Mouse (Mus musculus) kidney, adult 2 months (tissue): ENCODE measurements around the gene Ttc12.

Source experiments
- CTCF ChIP-seq: fragments of 200-500 bp; conservative IDR thresholded peaks from 2 replicates; pipeline ENCODE4 v1.5.1; 2011; ENCODE audit warnings: low read depth, mild to moderate bottlenecking, control low read depth, low read length, moderate library complexity, mixed read lengths; ENCODE audit not compliant: insufficient read depth, insufficient read length
- POLR2A ChIP-seq: fragments of 200-500 bp; IDR thresholded peaks from one replicate; pipeline ENCODE4 v1.6.1; 2011; ENCODE audit warnings: low read depth, low read length, control low read depth

DNA sequence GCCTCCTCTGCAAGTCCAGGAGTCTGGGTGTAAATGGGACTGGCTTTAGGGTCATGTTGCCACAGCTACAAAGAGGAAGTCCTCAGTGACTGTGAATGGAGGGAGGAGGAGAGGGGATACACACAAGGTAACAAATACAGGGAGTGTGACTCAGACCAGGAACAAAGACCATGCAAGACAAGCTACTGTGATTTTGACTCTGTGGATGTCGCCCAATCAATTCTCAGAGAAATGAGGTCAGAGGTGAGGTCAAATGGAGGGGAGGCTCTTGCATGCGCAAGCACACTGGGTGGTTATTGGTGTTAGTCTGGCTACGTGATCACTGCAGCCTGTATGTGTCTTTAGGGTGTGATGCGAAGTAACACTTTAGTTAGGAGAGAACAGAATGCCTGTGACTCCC is 44.7 kb upstream of the Ttc12 start:
- TF ChIP-seq CTCF (no peak), POLR2A (no peak)
